Mouse (Mus musculus) E14TG2a.4 (cell line): ENCODE results near the gene Gm37240.

Source experiments
- CTCF ChIP-seq: conservative IDR thresholded peaks from 2 replicates; pipeline ENCODE4 v1.5.1; 2014; ENCODE audit warnings: low read length
- POU5F1 ChIP-seq: IDR thresholded peaks from 2 replicates; pipeline ENCODE4 v1.6.1; 2014; ENCODE audit warnings: low read length, borderline replicate concordance

DNA sequence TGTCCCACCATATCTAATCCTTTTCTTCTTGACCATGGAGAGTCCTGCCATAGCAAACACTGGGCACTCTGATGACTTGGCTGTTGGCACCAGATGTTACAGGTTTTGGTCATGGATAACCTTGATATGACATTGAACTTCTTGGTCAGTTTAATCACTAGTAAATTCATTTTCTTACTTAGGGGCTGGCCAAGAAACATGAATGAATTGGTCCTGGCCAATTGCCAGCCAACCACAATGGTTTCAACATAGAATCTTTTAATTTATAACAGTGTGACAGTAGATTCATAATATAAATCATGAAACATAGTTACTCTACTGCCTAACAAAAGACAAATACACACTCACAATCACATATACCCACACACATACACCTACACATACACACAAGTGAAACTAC lies 501.9 kb downstream of the Gm37240 start:
- no peak for TF ChIP-seq CTCF
- TF ChIP-seq POU5F1 = no peak
